Mouse (Mus musculus) neural tube, embryonic 15.5 days (tissue): Measurements from ENCODE around the gene Pmp22. TPM values are rescaled to one million over a fixed set of nuclear protein-coding genes. Genes with fewer than 3 reads are reported as not detected.

Experiments
- ATAC-seq: fragments of 200-750 bp; cut with Nextera tagmentation; 2 replicates; pipeline ENCODE4 v1.8.0; 2017; ENCODE audit warnings: mild to moderate bottlenecking, moderate TSS enrichment, moderate library complexity; ENCODE audit not compliant: low FRiP score
- H3K27ac ChIP-seq: fragments of 300-500 bp; sonication (generic); replicated peaks from 2 replicates; pipeline ENCODE4 v1.5.1; 2015; ENCODE audit warnings: mild to moderate bottlenecking, inconsistent platforms
- H3K27me3 ChIP-seq: fragments of 300-500 bp; sonication (generic); replicated peaks from 2 replicates; pipeline ENCODE4 v1.6.1; 2015; ENCODE audit warnings: inconsistent platforms
- H3K36me3 ChIP-seq: fragments of 300-500 bp; sonication (generic); 2 replicates; pipeline ENCODE4 v1.6.1; 2015; ENCODE audit warnings: inconsistent platforms
- H3K4me1 ChIP-seq: fragments of 300-500 bp; sonication (generic); 2 replicates; pipeline ENCODE4 v1.6.1; 2015; ENCODE audit warnings: inconsistent platforms
- H3K4me2 ChIP-seq: fragments of 300-500 bp; sonication (generic); 2 replicates; pipeline ENCODE4 v1.6.1; 2015; ENCODE audit warnings: inconsistent platforms, mild to moderate bottlenecking, moderate library complexity
- H3K4me3 ChIP-seq: fragments of 300-500 bp; sonication (generic); replicated peaks from 2 replicates; pipeline ENCODE4 v1.5.1; 2015; ENCODE audit warnings: mild to moderate bottlenecking, inconsistent platforms
- H3K9ac ChIP-seq: fragments of 300-500 bp; sonication (generic); replicated peaks from 2 replicates; pipeline ENCODE4 v1.6.1; 2015; ENCODE audit warnings: mild to moderate bottlenecking, inconsistent platforms
- H3K9me3 ChIP-seq: fragments of 300-500 bp; sonication (generic); replicated peaks from 2 replicates; pipeline ENCODE4 v1.6.1; 2016; ENCODE audit warnings: inconsistent platforms
- WGBS: fragments of 180-500 bp; shearing (Covaris S2); methylation state at CpG from one replicate; pipeline ENCODE4 v1.1.7; 2015; ENCODE audit warnings: mixed read lengths; 5-methylcytosine and 5-hydroxymethylcytosine counted together
- polyA plus RNA-seq: library from polyadenylated mRNA; unstranded; fragments of >200 nt; fragmentation: Nextera tagmentation; extraction: Ambion mirVana; gene quantifications from 2 replicates; pipeline ENCODE4 v1.2.1, GENCODE M21; 2015

The Pmp22 gene
- polyA plus RNA-seq, 1 experiment from 2014 or later, result 43.7 TPM

GRCm38 (mm10) chr11:63138739-63139138, 10.0 kb downstream of the Pmp22 start:
- Histone ChIP-seq H3K9me3 (no peaks in the 10 kb centered on the region), H3K4me1 (peaks cover 24% of the 10 kb centered on the region), H3K36me3 (no peaks in the 10 kb centered on the region), H3K27ac (no peak overlapping the region), H3K9ac (no peak overlapping the region), H3K4me2 (no peak overlapping the region), H3K4me3 (no peak overlapping the region), H3K27me3 (peaks cover 12% of the 10 kb centered on the region)
- WGBS, result 72% methylated on average over 3 of the region's 3 CpGs
- ATAC-seq, result no peak

GRCm38 (mm10) chr11:63142311-63142710, 13.5 kb downstream of the Pmp22 start:
- Histone ChIP-seq H3K4me3 (no peak overlapping the region), H3K9ac (no peak overlapping the region), H3K27ac (no peak overlapping the region), H3K36me3 (no peaks in the 10 kb centered on the region), H3K27me3 (no peaks in the 10 kb centered on the region), H3K9me3 (no peaks in the 10 kb centered on the region), H3K4me1 (no peaks in the 10 kb centered on the region), H3K4me2 (no peak overlapping the region)
- WGBS, result 96% methylated on average over 5 of the region's 5 CpGs
- ATAC-seq, result no peak

- no peaks in the 10 kb centered on the region for H3K36me3 ChIP-seq
- WGBS, result 77% methylated on average over 4 of the region's 4 CpGs
- no peak for ATAC-seq
Observed at GRCm38 (mm10) chr11:63142816-63143215, 14.0 kb downstream of the Pmp22 start.

GRCm38 (mm10) chr11:63143486-63143885, 14.7 kb downstream of the Pmp22 start:
- WGBS, result 87% methylated on average over 8 of the region's 8 CpGs

More at GRCm38 (mm10) chr11:63142816-63143215, 14.0 kb downstream of the Pmp22 start:
- H3K4me1 ChIP-seq, result no peaks in the 10 kb centered on the region
- no peaks in the 10 kb centered on the region for H3K27me3 ChIP-seq
- no peaks in the 10 kb centered on the region for H3K9me3 ChIP-seq
- H3K9ac ChIP-seq, result no peak overlapping the region
- no peak overlapping the region for H3K27ac ChIP-seq
- no peak overlapping the region for H3K4me2 ChIP-seq
- no peak overlapping the region for H3K4me3 ChIP-seq

GRCm38 (mm10) chr11:63146601-63147000, 17.8 kb downstream of the Pmp22 start:
- no peak overlapping the region for H3K4me2 ChIP-seq
- H3K9ac ChIP-seq, result no peak overlapping the region
- 82% methylated on average over 7 of the region's 7 CpGs for WGBS
- no peak for ATAC-seq
- no peaks in the 10 kb centered on the region for H3K27me3 ChIP-seq
- H3K36me3 ChIP-seq, result no peaks in the 10 kb centered on the region
- H3K27ac ChIP-seq, result no peak overlapping the region
- H3K4me3 ChIP-seq, result no peak overlapping the region
- no peaks in the 10 kb centered on the region for H3K9me3 ChIP-seq
- no peaks in the 10 kb centered on the region for H3K4me1 ChIP-seq

More at GRCm38 (mm10) chr11:63143486-63143885, 14.7 kb downstream of the Pmp22 start:
- Histone ChIP-seq H3K4me2 (no peak overlapping the region), H3K4me3 (no peak overlapping the region), H3K9me3 (no peaks in the 10 kb centered on the region), H3K27me3 (no peaks in the 10 kb centered on the region), H3K36me3 (no peaks in the 10 kb centered on the region), H3K4me1 (no peaks in the 10 kb centered on the region), H3K27ac (no peak overlapping the region), H3K9ac (no peak overlapping the region)
- ATAC-seq, result no peak

- Histone ChIP-seq H3K9ac (no peak overlapping the region), H3K27ac (no peak overlapping the region), H3K4me1 (no peaks in the 10 kb centered on the region), H3K9me3 (no peaks in the 10 kb centered on the region), H3K36me3 (no peaks in the 10 kb centered on the region), H3K4me2 (no peak overlapping the region), H3K4me3 (no peak overlapping the region), H3K27me3 (no peaks in the 10 kb centered on the region)
- ATAC-seq, result no peak
- WGBS, result 80% methylated on average over 3 of the region's 3 CpGs
Observed at GRCm38 (mm10) chr11:63148276-63148675, 19.5 kb downstream of the Pmp22 start.

GRCm38 (mm10) chr11:63151857-63152256, 23.1 kb downstream of the Pmp22 start:
- H3K9ac ChIP-seq, result no peak overlapping the region
- no peaks in the 10 kb centered on the region for H3K27me3 ChIP-seq
- no peak overlapping the region for H3K4me3 ChIP-seq
- no peak overlapping the region for H3K4me2 ChIP-seq
- no peaks in the 10 kb centered on the region for H3K4me1 ChIP-seq
- no peaks in the 10 kb centered on the region for H3K36me3 ChIP-seq
- ATAC-seq, result no peak
- 88% methylated on average over 5 of the region's 5 CpGs for WGBS
- no peak overlapping the region for H3K27ac ChIP-seq
- H3K9me3 ChIP-seq, result no peaks in the 10 kb centered on the region

GRCm38 (mm10) chr11:63157117-63157516, 28.3 kb downstream of the Pmp22 start:
- Histone ChIP-seq H3K9ac (no peak overlapping the region), H3K27me3 (no peaks in the 10 kb centered on the region), H3K4me1 (no peaks in the 10 kb centered on the region), H3K4me3 (no peak overlapping the region), H3K9me3 (no peaks in the 10 kb centered on the region), H3K27ac (no peak overlapping the region), H3K36me3 (0 out of 2 replicates have a peak, but pooled peaks cover 3% of the 10 kb centered on the region), H3K4me2 (no peak overlapping the region)
- no peak for ATAC-seq
- 87% methylated on average over 4 of the region's 4 CpGs for WGBS

GRCm38 (mm10) chr11:63160926-63161325, 32.1 kb downstream of the Pmp22 start:
- Histone ChIP-seq H3K9me3 (no peaks in the 10 kb centered on the region), H3K9ac (no peak overlapping the region), H3K27me3 (no peaks in the 10 kb centered on the region), H3K4me1 (no peaks in the 10 kb centered on the region), H3K27ac (no peak overlapping the region), H3K36me3 (0 out of 2 replicates have a peak, but pooled peaks cover 3% of the 10 kb centered on the region), H3K4me2 (no peak overlapping the region), H3K4me3 (no peak overlapping the region)
- no peak for ATAC-seq

GRCm38 (mm10) chr11:63162806-63163205, 34.0 kb downstream of the Pmp22 start:
- no peak for ATAC-seq
- Histone ChIP-seq H3K4me1 (no peaks in the 10 kb centered on the region), H3K27me3 (no peaks in the 10 kb centered on the region), H3K4me2 (no peak overlapping the region), H3K4me3 (no peak overlapping the region), H3K27ac (no peak overlapping the region), H3K36me3 (0 out of 2 replicates have a peak, but pooled peaks cover 3% of the 10 kb centered on the region), H3K9me3 (no peaks in the 10 kb centered on the region), H3K9ac (no peak overlapping the region)
- WGBS, result 90% methylated on average over 2 of the region's 2 CpGs

GRCm38 (mm10) chr11:63163550-63163949, 34.8 kb downstream of the Pmp22 start:
- no peak for ATAC-seq
- H3K27ac ChIP-seq, result no peak overlapping the region
- H3K4me3 ChIP-seq, result no peak overlapping the region
- no peak overlapping the region for H3K9ac ChIP-seq
- WGBS, result 76% methylated on average over 8 of the region's 8 CpGs
- 0 out of 2 replicates have a peak, but pooled peaks cover under 1% of the 10 kb centered on the region for H3K4me1 ChIP-seq
- no peaks in the 10 kb centered on the region for H3K27me3 ChIP-seq
- no peak overlapping the region for H3K4me2 ChIP-seq
- H3K36me3 ChIP-seq, result 0 out of 2 replicates have a peak, but pooled peaks cover 3% of the 10 kb centered on the region
- no peaks in the 10 kb centered on the region for H3K9me3 ChIP-seq

GRCm38 (mm10) chr11:63163986-63164682, 35.4 kb downstream of the Pmp22 start:
- Histone ChIP-seq H3K4me3 (no peak overlapping the region), H3K9ac (no peak overlapping the region), H3K27ac (no peak overlapping the region), H3K9me3 (no peaks in the 10 kb centered on the region), H3K27me3 (no peaks in the 10 kb centered on the region), H3K4me1 (0 out of 2 replicates have a peak, but pooled peaks cover 3% of the 10 kb centered on the region), H3K36me3 (no peaks in the 10 kb centered on the region), H3K4me2 (no peak overlapping the region)
- ATAC-seq, result no peak
- 78% methylated on average over 6 of the region's 6 CpGs for WGBS
